Mouse (Mus musculus) forebrain, embryonic 15.5 days (tissue): ENCODE measurements around the gene Celf6. TPM values are rescaled to one million over a fixed set of nuclear protein-coding genes. Genes with fewer than 3 reads are reported as not detected.
A peak's percentile ranks its signal among the peaks of the same experiment; 100 is the strongest.

ENCODE experiments used
- ATAC-seq: fragments of 200-750 bp; cut with Nextera tagmentation; replicated peaks from 2 replicates; pipeline ENCODE4 v1.8.0; 2017; ENCODE audit warnings: mild to moderate bottlenecking, moderate TSS enrichment, moderate library complexity
- H3K27ac ChIP-seq: fragments of 300-500 bp; sonication (generic); replicated peaks from 2 replicates; pipeline ENCODE4 v1.5.1; 2015; ENCODE audit warnings: mild to moderate bottlenecking, inconsistent platforms
- H3K27me3 ChIP-seq: fragments of 300-500 bp; sonication (generic); 2 replicates; pipeline ENCODE4 v1.6.1; 2015; ENCODE audit warnings: inconsistent platforms
- H3K36me3 ChIP-seq: fragments of 300-500 bp; sonication (generic); 2 replicates; pipeline ENCODE4 v1.6.1; 2015; ENCODE audit warnings: mild to moderate bottlenecking, inconsistent platforms
- H3K4me1 ChIP-seq: fragments of 300-500 bp; sonication (generic); 2 replicates; pipeline ENCODE4 v1.6.1; 2015; ENCODE audit warnings: inconsistent platforms
- H3K4me2 ChIP-seq: fragments of 300-500 bp; sonication (generic); replicated peaks from 2 replicates; pipeline ENCODE4 v1.6.1; 2015; ENCODE audit warnings: mild to moderate bottlenecking, inconsistent platforms
- H3K4me3 ChIP-seq: fragments of 300-500 bp; sonication (generic); 2 replicates; pipeline ENCODE4 v1.5.1; 2015; ENCODE audit warnings: mild to moderate bottlenecking, inconsistent platforms
- H3K9ac ChIP-seq: fragments of 300-500 bp; sonication (generic); replicated peaks from 2 replicates; pipeline ENCODE4 v1.6.1; 2015; ENCODE audit warnings: mild to moderate bottlenecking, inconsistent platforms
- H3K9me3 ChIP-seq: fragments of 300-500 bp; sonication (generic); 2 replicates; pipeline ENCODE4 v1.6.1; 2016; ENCODE audit warnings: inconsistent platforms
- WGBS: fragments of 180-500 bp; shearing (Covaris S2); methylation state at CpG from one replicate; pipeline ENCODE4 v1.1.7; 2015; ENCODE audit warnings: mixed read lengths; 5-methylcytosine and 5-hydroxymethylcytosine counted together
- polyA plus RNA-seq: library from polyadenylated mRNA; unstranded; fragments of >200 nt; fragmentation: Nextera tagmentation; extraction: Ambion mirVana; gene quantifications from 2 replicates; pipeline ENCODE4 v1.2.1, GENCODE M21; 2015

Gene Celf6
- polyA plus RNA-seq, 1 experiment from 2014 or later = 34.3 TPM

GRCm38 (mm10) chr9:59550077-59550476 lies 27.6 kb upstream of the Celf6 start:
- WGBS = 83% methylated on average over 4 of the region's 4 CpGs
- H3K27ac ChIP-seq = no peak overlapping the region
- no peaks in the 10 kb centered on the region for H3K4me1 ChIP-seq
- H3K4me2 ChIP-seq = no peak overlapping the region
- no peak for ATAC-seq
- H3K4me3 ChIP-seq = no peak overlapping the region
- H3K36me3 ChIP-seq = no peaks in the 10 kb centered on the region
- no peaks in the 10 kb centered on the region for H3K9me3 ChIP-seq
- H3K27me3 ChIP-seq = no peaks in the 10 kb centered on the region
- H3K9ac ChIP-seq = no peak overlapping the region

- no peak for ATAC-seq
- no peak overlapping the region for H3K4me3 ChIP-seq
- H3K27me3 ChIP-seq = no peaks in the 10 kb centered on the region
- H3K36me3 ChIP-seq = 0 out of 2 replicates have a peak, but pooled peaks cover 5% of the 10 kb centered on the region
- WGBS = 86% methylated on average over 5 of the region's 5 CpGs
- H3K4me1 ChIP-seq = no peaks in the 10 kb centered on the region
- no peak overlapping the region for H3K9ac ChIP-seq
- no peaks in the 10 kb centered on the region for H3K9me3 ChIP-seq
- no peak overlapping the region for H3K4me2 ChIP-seq
- H3K27ac ChIP-seq = no peak overlapping the region
Observed at GRCm38 (mm10) chr9:59551017-59551416, 26.7 kb upstream of the Celf6 start.

- Histone ChIP-seq H3K4me3 (no peak overlapping the region), H3K9ac (no peak overlapping the region), H3K27ac (no peak overlapping the region), H3K36me3 (peaks cover 5% of the 10 kb centered on the region; the same call in 1 of the 2 replicates), H3K4me1 (no peaks in the 10 kb centered on the region), H3K9me3 (no peaks in the 10 kb centered on the region), H3K4me2 (no peak overlapping the region), H3K27me3 (no peaks in the 10 kb centered on the region)
- no peak for ATAC-seq
- WGBS = 83% methylated on average over 3 of the region's 3 CpGs
Observed at GRCm38 (mm10) chr9:59551620-59552031, 26.1 kb upstream of the Celf6 start.

- H3K4me2 ChIP-seq = no peak overlapping the region
- H3K4me3 ChIP-seq = no peak overlapping the region
- 87% methylated on average over 5 of the region's 5 CpGs for WGBS
- ATAC-seq = no peak
- no peaks in the 10 kb centered on the region for H3K4me1 ChIP-seq
- no peaks in the 10 kb centered on the region for H3K9me3 ChIP-seq
- H3K27me3 ChIP-seq = no peaks in the 10 kb centered on the region
- H3K9ac ChIP-seq = no peak overlapping the region
- peaks cover 12% of the 10 kb centered on the region; the same call in 1 of the 2 replicates for H3K36me3 ChIP-seq
- no peak overlapping the region for H3K27ac ChIP-seq
Observed at GRCm38 (mm10) chr9:59552610-59553009, 25.1 kb upstream of the Celf6 start.

GRCm38 (mm10) chr9:59553719-59554118 lies 24.0 kb upstream of the Celf6 start:
- WGBS = 90% methylated on average over 4 of the region's 4 CpGs
- no peaks in the 10 kb centered on the region for H3K9me3 ChIP-seq
- no peak overlapping the region for H3K9ac ChIP-seq
- H3K4me2 ChIP-seq = no peak overlapping the region
- no peak overlapping the region for H3K27ac ChIP-seq
- H3K4me3 ChIP-seq = no peak overlapping the region
- ATAC-seq = no peak
- H3K36me3 ChIP-seq = peaks cover 20% of the 10 kb centered on the region; the same call in 1 of the 2 replicates
- H3K27me3 ChIP-seq = no peaks in the 10 kb centered on the region
- no peaks in the 10 kb centered on the region for H3K4me1 ChIP-seq

GRCm38 (mm10) chr9:59565600-59565999 lies 12.1 kb upstream of the Celf6 start:
- Histone ChIP-seq H3K36me3 (peaks cover 7% of the 10 kb centered on the region; the same call in 1 of the 2 replicates), H3K4me2 (no peak overlapping the region), H3K9ac (no peak overlapping the region), H3K4me3 (no peak overlapping the region), H3K27ac (no peak overlapping the region), H3K9me3 (no peaks in the 10 kb centered on the region), H3K27me3 (no peaks in the 10 kb centered on the region), H3K4me1 (no peaks in the 10 kb centered on the region)
- WGBS = 36% methylated on average over 4 of the region's 4 CpGs
- ATAC-seq = no peak

- peaks cover 7% of the 10 kb centered on the region; the same call in 1 of the 2 replicates for H3K36me3 ChIP-seq
- no peak overlapping the region for H3K4me3 ChIP-seq
Observed at GRCm38 (mm10) chr9:59567111-59567510, 10.6 kb upstream of the Celf6 start.

GRCm38 (mm10) chr9:59571852-59572251 lies 5.9 kb upstream of the Celf6 start:
- 77% methylated on average over 2 of the region's 2 CpGs for WGBS
- Histone ChIP-seq H3K9ac (no peak overlapping the region), H3K27me3 (peaks cover 9% of the 10 kb centered on the region; the same call in 1 of the 2 replicates), H3K4me2 (no peak overlapping the region), H3K4me3 (no peak overlapping the region), H3K9me3 (no peaks in the 10 kb centered on the region), H3K27ac (no peak overlapping the region), H3K36me3 (no peaks in the 10 kb centered on the region), H3K4me1 (peaks cover under 1% of the 10 kb centered on the region; the same call in 1 of the 2 replicates)
- no peak for ATAC-seq

More at GRCm38 (mm10) chr9:59567111-59567510, 10.6 kb upstream of the Celf6 start:
- Histone ChIP-seq H3K27me3 (no peaks in the 10 kb centered on the region), H3K9me3 (no peaks in the 10 kb centered on the region), H3K4me2 (no peak overlapping the region), H3K4me1 (no peaks in the 10 kb centered on the region), H3K27ac (no peak overlapping the region), H3K9ac (no peak overlapping the region)
- peak; percentile 72; the same call in 1 of the 2 replicates for ATAC-seq
- WGBS = 29% methylated on average over 6 of the region's 6 CpGs

GRCm38 (mm10) chr9:59577401-59577800 lies 316 bp upstream of the Celf6 start:
- Histone ChIP-seq H3K27me3 (peaks cover 12% of the 10 kb centered on the region; the same call in 1 of the 2 replicates), H3K9ac (peak overlapping the region; percentile 36; the same call in 1 of the 2 replicates), H3K27ac (0 out of 2 replicates have a peak overlapping the region, but pooled peaks have one; percentile 24), H3K4me1 (peaks cover 14% of the 10 kb centered on the region), H3K4me2 (peak overlapping the region; percentile 79), H3K4me3 (peak overlapping the region; percentile 56), H3K36me3 (no peaks in the 10 kb centered on the region), H3K9me3 (no peaks in the 10 kb centered on the region)
- no peak for ATAC-seq
- 11% methylated on average over 13 of the region's 13 CpGs for WGBS

- H3K4me3 ChIP-seq = peak overlapping the region; percentile 56
- H3K9me3 ChIP-seq = no peaks in the 10 kb centered on the region
- no peaks in the 10 kb centered on the region for H3K36me3 ChIP-seq
- H3K4me1 ChIP-seq = peaks cover 14% of the 10 kb centered on the region
- no peak; the same call in 1 of the 2 replicates for ATAC-seq
- 0% methylated on average over 20 of the region's 20 CpGs for WGBS
- peak overlapping the region; percentile 79 for H3K4me2 ChIP-seq
- peaks cover 12% of the 10 kb centered on the region; the same call in 1 of the 2 replicates for H3K27me3 ChIP-seq
- peak overlapping the region; percentile 31; the same call in 1 of the 2 replicates for H3K27ac ChIP-seq
- H3K9ac ChIP-seq = peak overlapping the region; percentile 57
Observed at GRCm38 (mm10) chr9:59578505-59578867, 769 bp downstream of the Celf6 start.

- H3K27ac ChIP-seq = no peak overlapping the region
- WGBS = 5% methylated on average over 13 of the region's 13 CpGs
- peaks cover 32% of the 10 kb centered on the region for H3K4me1 ChIP-seq
- H3K9me3 ChIP-seq = no peaks in the 10 kb centered on the region
- H3K36me3 ChIP-seq = no peaks in the 10 kb centered on the region
- no peak overlapping the region; the same call in 1 of the 2 replicates for H3K9ac ChIP-seq
- peak overlapping the region; percentile 35 for H3K4me2 ChIP-seq
- H3K4me3 ChIP-seq = peak overlapping the region; percentile 10; the same call in 1 of the 2 replicates
- H3K27me3 ChIP-seq = 0 out of 2 replicates have a peak, but pooled peaks cover 3% of the 10 kb centered on the region
- ATAC-seq = peak; percentile 65; the same call in 1 of the 2 replicates
Observed at GRCm38 (mm10) chr9:59584871-59585308, 7.2 kb downstream of the Celf6 start.

GRCm38 (mm10) chr9:59588252-59588651 lies 10.5 kb downstream of the Celf6 start:
- H3K27me3 ChIP-seq = 0 out of 2 replicates have a peak, but pooled peaks cover 3% of the 10 kb centered on the region
- peak; percentile 36; the same call in 1 of the 2 replicates for ATAC-seq
- peak overlapping the region; percentile 89 for H3K27ac ChIP-seq
- peaks cover 37% of the 10 kb centered on the region for H3K4me1 ChIP-seq
- WGBS = 31% methylated on average over 5 of the region's 5 CpGs
- peak overlapping the region; percentile 52 for H3K4me2 ChIP-seq
- H3K9me3 ChIP-seq = no peaks in the 10 kb centered on the region
- no peaks in the 10 kb centered on the region for H3K36me3 ChIP-seq
- peak overlapping the region; percentile 20; the same call in 1 of the 2 replicates for H3K9ac ChIP-seq
- H3K4me3 ChIP-seq = peak overlapping the region; percentile 28; the same call in 1 of the 2 replicates
